Comparison of ENCODE assay signal across 27 mouse cellular contexts in genomic region chr10:46999701-47000100, GRCm38 (mm10).
"Had no signal": no experiment of that assay in that cellular context is flagged by ENCODE, and none has a peak within 500 bp of the region (broad histone marks: within the 10 kb centered on the region; RNA-seq: fewer than 3 reads in every experiment).

No protein-coding gene starts in this region.

- H3K27me3 ChIP-seq: embryonic facial prominence, embryonic 12.5 days; embryonic facial prominence, embryonic 13.5 days; embryonic facial prominence, embryonic 15.5 days; forebrain, embryonic 12.5 days; forebrain, embryonic 13.5 days; forebrain, embryonic 15.5 days had no signal

- DNase-seq: cerebellum, adult 9-10 months; cerebellum, adult 9-11 months; cerebellum, postnatal 10 days; cerebellum, postnatal 14 days; cerebellum, postnatal 25 days; cerebellum, postnatal 36 days; embryo, embryonic 11 days; forebrain, postnatal 0 days; gastrocnemius, adult 2 months; gastrocnemius, postnatal 10 days; gastrocnemius, postnatal 14 days; gastrocnemius, postnatal 25 days; gastrocnemius, postnatal 36 days; heart, adult 11 months; heart, adult 18-20 months; heart, adult 2 months had no signal

- H3K36me3 ChIP-seq: embryonic facial prominence, embryonic 10.5 days; embryonic facial prominence, embryonic 12.5 days; embryonic facial prominence, embryonic 13.5 days; embryonic facial prominence, embryonic 15.5 days; forebrain, embryonic 12.5 days; forebrain, embryonic 15.5 days; heart, embryonic 10.5 days had no signal

- H3K4me2 ChIP-seq: embryonic facial prominence, embryonic 12.5 days; embryonic facial prominence, embryonic 13.5 days; embryonic facial prominence, embryonic 15.5 days; forebrain, embryonic 12.5 days; forebrain, embryonic 13.5 days; forebrain, embryonic 15.5 days had no signal

- ATAC-seq: forebrain, embryonic 13.5 days; forebrain, embryonic 14.5 days; forebrain, embryonic 15.5 days; forebrain, embryonic 16.5 days; forebrain, postnatal 0 days had no signal

- H3K27ac ChIP-seq: embryonic facial prominence, embryonic 10.5 days; embryonic facial prominence, embryonic 12.5 days; embryonic facial prominence, embryonic 13.5 days; embryonic facial prominence, embryonic 15.5 days; forebrain, embryonic 12.5 days; forebrain, embryonic 13.5 days; forebrain, embryonic 15.5 days; gastrocnemius, adult 2 months; heart, adult 2 months; heart, embryonic 10.5 days had no signal

- H3K9me3 ChIP-seq: embryonic facial prominence, embryonic 10.5 days; embryonic facial prominence, embryonic 12.5 days; embryonic facial prominence, embryonic 13.5 days; embryonic facial prominence, embryonic 15.5 days; forebrain, embryonic 12.5 days; forebrain, embryonic 13.5 days; forebrain, embryonic 15.5 days; heart, embryonic 10.5 days had no signal

- H3K4me3 ChIP-seq: embryonic facial prominence, embryonic 10.5 days; embryonic facial prominence, embryonic 12.5 days; embryonic facial prominence, embryonic 13.5 days; embryonic facial prominence, embryonic 15.5 days; erythroblast, embryonic 14.5 days; forebrain, embryonic 12.5 days; forebrain, embryonic 13.5 days; forebrain, embryonic 15.5 days; gastrocnemius, adult 2 months; heart, adult 2 months; heart, embryonic 10.5 days had no signal

- H3K4me1 ChIP-seq: embryonic facial prominence, embryonic 10.5 days; embryonic facial prominence, embryonic 12.5 days; embryonic facial prominence, embryonic 13.5 days; embryonic facial prominence, embryonic 15.5 days; forebrain, embryonic 12.5 days; forebrain, embryonic 13.5 days; forebrain, embryonic 15.5 days; heart, embryonic 10.5 days had no signal

- H3K9ac ChIP-seq: embryonic facial prominence, embryonic 12.5 days; embryonic facial prominence, embryonic 13.5 days; embryonic facial prominence, embryonic 15.5 days; forebrain, embryonic 12.5 days; forebrain, embryonic 13.5 days; forebrain, embryonic 15.5 days; forebrain, postnatal 0 days had no signal
